Mouse (Mus musculus) retina, postnatal 7 days (tissue): ENCODE measurements around the gene A930002H24Rik.

Experiments
- DNase-seq: peaks from one replicate; pipeline ENCODE4 v3.0.0-alpha.2; 2012; ENCODE audit warnings: low read depth, low spot score

The A930002H24Rik gene

DNA sequence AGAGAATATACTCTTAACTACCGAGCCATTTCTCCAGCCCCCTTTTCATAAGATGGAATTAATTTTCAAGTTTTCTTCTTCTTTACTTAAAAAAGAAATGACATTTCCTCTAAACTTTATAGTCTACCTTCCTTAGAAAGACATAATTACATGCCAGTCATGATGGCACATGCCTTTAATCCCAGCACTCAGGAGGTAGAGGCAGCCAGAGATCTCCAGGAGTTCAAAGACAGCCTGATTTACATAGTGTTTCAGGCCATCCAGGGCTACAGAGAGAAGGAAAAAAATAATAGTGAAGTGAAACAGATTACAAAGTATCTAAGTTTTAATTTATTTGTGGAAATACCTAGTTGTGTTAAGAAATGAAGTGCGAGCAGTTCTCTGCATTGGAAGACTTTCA lies 27.4 kb downstream of the A930002H24Rik start:
- DNase-seq = no peak

DNA sequence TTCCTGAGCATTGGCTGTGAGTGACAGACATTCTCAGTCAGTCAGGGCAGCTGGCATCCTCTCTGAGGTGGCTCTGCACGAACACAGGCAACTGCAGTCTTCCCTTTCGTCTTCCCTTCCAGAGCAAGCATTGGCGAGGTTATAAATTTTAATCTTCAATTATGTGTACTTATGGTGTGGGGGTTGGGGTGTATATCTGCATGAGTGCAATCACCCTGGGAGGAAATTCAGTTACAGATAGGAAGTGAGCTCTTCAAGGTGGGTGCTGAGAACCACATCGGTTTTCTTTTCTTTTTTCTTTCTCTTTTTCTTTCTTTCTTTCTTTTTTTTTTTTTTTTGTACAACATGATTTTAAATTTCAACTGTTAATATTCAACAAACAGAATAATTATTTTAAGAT lies 32.0 kb downstream of the A930002H24Rik start:
- DNase-seq = no peak

DNA sequence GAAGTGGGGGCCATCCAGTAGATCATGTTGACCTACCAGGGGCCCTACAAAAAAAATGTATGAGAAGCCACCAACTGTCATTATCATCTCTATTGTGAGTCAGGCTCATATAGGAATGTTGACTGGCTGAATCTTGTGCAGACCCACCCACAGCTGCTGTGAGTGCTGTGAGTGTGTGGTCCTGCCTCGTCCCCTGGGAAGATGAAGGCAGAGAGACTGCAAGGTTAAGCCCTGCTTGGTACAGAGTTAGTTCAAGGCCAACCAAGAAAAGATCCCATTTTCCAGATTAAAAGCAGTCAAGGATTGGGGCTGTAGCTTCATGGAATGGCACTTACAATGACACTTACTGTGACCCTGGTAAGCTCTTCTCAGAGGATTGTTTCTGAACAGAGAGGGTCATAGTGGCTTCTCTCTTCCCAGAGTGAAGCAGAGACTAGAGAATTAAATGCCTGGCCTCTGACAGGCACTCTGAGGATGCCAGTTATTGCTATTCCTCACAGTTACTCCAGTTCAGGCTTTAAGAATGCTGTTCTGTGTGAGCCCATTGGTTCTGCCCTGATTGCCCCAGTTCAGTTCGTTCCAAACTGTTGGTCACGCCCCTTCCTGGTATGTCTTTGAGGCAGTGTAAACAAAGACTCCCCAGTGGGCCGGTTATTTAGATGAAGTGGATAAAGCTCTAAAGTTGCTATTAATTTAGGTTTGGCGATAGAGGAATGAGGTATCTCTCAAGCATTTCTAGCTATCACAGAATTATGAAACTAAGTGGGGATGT lies 34.8 kb downstream of the A930002H24Rik start:
- no peak for DNase-seq

DNA sequence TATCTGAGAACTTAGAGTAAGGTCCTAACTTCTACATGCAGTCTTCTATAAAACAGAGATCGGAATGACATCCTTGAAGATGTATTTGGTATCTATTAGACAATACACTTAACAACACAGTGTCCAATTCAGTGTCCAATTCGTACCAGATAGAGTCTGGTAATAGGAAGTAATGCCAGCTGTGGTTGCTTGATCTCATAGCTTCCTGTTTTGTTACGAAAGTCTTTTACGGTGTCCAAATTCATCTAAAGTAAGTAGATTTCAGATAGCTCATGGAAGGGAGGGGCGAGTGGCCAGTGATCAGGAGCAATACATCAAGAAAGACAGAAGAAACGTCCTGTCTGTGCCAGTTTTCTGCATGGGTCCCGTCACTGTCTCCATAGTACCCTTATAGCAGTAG lies 36.8 kb downstream of the A930002H24Rik start:
- no peak for DNase-seq

DNA sequence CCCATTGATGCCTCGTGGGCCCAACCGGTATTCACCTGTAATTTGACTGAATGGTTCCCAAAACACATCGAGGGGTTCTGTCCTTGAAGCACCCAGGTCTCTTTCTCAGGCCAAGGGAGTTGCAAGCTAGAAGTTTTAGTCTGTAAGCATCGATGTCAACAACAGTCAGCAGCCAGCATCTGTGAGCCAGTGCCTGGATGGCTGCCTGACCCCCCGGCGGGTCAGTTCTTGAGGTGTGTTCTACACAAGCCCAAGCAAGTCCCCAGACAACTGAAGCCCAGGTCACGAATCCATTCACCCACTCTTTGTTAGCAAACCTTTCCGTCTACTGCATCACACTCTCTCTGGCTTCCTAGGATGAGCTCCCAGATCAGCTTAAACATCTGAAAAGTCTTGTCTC lies 37.4 kb downstream of the A930002H24Rik start:
- no peak for DNase-seq

DNA sequence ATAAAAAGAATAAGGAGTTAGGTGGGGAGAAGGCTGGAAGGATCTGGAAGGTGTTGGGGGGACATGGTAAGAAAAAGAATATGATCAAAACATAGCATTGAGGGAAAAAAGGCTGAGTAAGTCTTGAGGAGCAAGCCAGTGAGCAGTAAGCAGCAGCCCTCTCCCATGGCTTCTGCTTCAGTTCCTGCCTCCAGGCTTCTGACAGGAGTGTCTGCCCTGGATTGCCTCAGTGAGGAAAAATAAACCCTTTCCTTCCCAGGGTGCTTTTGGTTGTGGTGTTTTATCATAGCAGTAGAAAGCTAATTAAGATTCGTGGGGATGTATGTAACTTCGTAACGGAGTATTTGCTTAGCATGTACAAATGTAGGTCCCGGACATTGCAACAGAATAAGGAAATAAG lies 39.5 kb downstream of the A930002H24Rik start:
- no peak for DNase-seq

DNA sequence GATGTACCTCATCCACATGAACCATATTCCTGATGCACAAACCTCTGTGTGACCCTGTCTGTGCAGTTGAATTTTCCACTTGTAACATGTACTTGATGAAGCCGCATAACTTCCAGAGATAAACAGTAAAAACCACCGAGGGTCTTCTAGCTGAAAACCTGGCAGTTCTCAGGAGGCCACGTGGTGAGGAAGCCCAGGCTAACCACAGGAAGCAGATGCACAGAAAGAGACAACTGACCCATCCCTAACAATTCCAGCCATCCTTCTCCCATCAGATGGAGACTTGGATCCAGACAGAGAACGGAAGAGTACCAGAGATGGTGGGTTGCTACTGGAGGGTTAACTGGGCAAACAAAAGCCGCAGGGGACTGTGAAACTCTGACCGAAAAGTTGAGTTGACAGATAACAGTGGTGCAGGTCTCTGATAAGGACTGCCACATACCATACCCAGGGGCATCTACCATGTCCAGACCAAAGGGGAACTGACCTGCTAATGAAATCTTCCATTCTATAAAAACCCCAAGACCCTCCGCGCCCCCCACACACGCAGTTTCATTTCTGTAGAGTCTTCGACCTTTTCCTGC lies 45.1 kb downstream of the A930002H24Rik start:
- no peak for DNase-seq

DNA sequence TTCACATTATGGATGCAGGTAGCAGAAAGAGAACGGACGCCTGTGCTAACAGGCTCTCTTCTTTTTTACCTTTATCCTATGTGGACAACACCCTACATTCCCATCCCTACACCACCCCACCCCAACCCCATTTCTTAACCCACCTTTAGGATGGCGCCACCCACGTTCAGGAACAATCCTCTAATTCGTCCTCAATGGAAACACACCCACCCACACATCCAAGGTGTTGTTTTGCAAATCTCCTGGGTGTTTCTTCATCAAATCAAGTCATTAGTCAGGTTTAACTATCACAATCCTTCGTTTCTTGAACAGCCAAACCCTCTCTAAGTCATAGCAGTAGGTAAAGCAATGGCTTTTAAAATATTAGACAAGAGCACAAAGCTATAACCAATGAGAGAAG lies 50.0 kb downstream of the A930002H24Rik start:
- DNase-seq = no peak
